Mouse (Mus musculus) megakaryocyte, embryonic 14.5 days (primary cell): ENCODE data around the gene Dag1.

ENCODE experiments used
- FLI1 ChIP-seq: IDR thresholded peaks from 2 replicates; pipeline ENCODE4 v1.6.1; 2012; ENCODE audit warnings: low read length, inconsistent platforms, mixed read lengths
- GATA1 ChIP-seq: IDR thresholded peaks from 3 replicates; pipeline ENCODE4 v1.6.1; 2012; ENCODE audit warnings: mixed read lengths, low read length, inconsistent platforms, borderline replicate concordance

DNA sequence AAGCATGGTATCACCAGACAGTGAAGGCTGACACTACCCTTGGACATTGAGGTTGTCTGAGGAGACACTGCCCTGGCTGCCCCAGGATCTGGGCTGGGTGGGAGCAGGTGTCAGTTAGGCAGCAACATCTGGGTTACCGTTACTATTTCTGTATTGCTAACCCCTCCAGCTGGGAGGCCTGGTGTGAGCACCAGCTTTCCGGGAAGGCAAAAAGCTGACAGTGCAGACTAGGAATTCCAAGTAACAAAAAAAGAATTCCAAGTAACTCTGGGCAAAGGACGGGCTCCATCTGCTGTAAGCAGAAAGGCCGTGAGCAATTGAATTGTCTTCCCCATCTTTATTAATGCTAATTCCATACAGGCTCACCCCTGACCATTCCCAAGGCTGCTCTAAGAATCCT, 65.1 kb downstream of the Dag1 start:
- no peak for TF ChIP-seq GATA1
- TF ChIP-seq FLI1, result no peak
